Mouse (Mus musculus) erythroblast, embryonic 14.5 days (primary cell): ENCODE results near the gene Fn3krp.

Experiments
- GATA1 ChIP-seq: IDR thresholded peaks from 2 replicates; pipeline ENCODE4 v1.6.1; 2012; ENCODE audit warnings: low read length, inconsistent platforms, mixed read lengths
- TAL1 ChIP-seq: IDR thresholded peaks from 3 replicates; pipeline ENCODE4 v1.6.1; 2012; ENCODE audit warnings: low read length, inconsistent platforms, mixed read lengths

DNA sequence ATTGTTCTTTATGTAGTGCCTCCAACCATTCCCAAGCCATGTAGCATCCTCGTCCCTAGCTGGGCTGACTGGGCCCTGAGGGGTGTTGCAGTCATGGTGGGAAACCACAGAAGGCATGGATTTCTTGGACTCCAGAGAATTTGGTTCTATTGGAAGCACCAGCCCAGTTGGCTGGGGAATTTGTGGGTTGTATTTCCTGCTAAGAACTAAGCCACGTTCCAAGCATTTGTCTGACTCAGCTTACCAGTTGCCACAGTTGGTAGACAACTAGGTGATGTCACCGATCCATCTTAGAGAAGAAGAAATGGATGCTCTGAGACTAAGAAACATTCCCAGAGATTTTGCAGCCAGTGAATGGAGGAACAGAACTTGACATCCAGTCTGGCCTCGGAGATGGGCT lies 20.5 kb downstream of the Fn3krp start:
- TF ChIP-seq GATA1 = no peak
- TF ChIP-seq TAL1 = no peak
